Mouse (Mus musculus) heart, postnatal 0 days (tissue): ENCODE measurements around the gene Lmf1.

ENCODE experiments used
- CTCF ChIP-seq: IDR thresholded peaks from 2 replicates; pipeline ENCODE4 v1.5.1; 2016; ENCODE audit warnings: antibody characterized with exemption, control low read depth, low read depth
- EP300 ChIP-seq: IDR thresholded peaks from 2 replicates; pipeline ENCODE4 v1.6.1; 2016; ENCODE audit warnings: antibody characterized with exemption, low read depth

GRCm38 (mm10) chr17:25565860-25566600, 12.9 kb upstream of the Lmf1 start:
- TF ChIP-seq EP300 = no peak
- TF ChIP-seq CTCF = no peak
